Mouse (Mus musculus) hindlimb bud, embryonic 11.5 days (tissue): Measurements from ENCODE around the gene Xpo1.
"Not testable (repeated sequence)": the region's sequence is repeated elsewhere in the genome, so short reads cannot be mapped to it uniquely, and the experiment has no call there.

ENCODE experiments used
- DNase-seq: peaks from one replicate; pipeline ENCODE4 v3.0.0-alpha.2; 2012; ENCODE audit warnings: low read depth, low spot score; ENCODE audit errors: extremely low spot score

The Xpo1 gene

DNA sequence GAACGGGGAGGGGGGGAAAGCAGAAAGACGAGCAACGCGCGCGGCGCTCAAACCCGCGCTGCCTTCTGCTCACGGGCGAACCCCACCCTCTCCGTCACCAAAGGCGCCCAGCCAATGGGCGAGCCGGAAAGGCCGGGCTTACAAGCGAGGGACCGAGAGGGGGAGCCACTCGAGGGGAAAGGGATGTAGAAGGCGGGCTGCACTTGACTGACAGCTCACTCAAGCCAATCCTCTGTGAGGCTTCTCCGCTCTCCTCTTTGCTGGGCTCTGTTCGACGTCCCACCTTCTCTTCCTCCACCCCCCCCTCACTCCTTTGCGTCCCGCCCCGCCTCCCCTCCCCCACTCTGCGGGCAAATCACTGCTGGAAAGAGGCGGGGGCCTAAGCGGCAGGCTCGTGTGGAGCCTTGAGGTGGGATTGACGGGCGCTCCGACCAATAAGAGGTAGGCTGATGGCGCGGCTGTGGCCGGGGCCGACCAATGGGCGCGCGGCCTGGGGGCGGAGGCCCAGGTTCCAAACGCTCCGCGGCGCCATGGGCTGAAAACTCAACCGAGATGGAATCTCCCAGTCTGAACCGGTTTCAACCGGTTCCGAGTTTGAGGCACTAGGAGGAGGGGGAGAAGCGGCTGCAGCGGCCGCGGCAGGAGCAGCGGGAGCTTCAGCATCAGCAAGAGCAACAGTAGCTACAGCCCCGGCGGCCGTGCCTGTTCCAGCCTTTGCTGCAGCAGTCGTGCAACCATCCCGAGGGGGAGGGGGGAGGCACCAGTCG, at the start of gene Xpo1:
Gene Xpo1, plus strand, starts transcription at position 615 of the 767 bp plus-strand sequence.
- peak; percentile 100 for DNase-seq

DNA sequence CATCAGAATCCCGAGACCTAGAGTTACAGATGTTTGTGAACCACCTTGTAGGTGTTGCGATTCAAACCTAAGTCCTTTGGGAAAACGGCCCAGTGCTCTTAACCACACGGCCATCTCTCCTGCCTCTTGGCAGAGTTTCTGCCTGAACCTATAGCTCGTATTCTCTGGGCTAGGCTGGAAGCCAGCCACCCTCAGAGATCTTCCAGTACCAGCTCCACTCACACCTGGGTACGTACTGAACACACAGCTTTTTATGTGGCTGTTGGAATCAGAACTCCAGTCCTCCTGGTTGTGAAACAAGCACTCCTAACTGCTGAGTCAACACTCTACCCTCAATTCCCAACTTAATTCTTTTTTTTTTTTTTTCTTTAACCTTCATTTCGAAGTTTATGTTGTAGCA, 46.1 kb upstream of the Xpo1 start:
- no peak for DNase-seq

- peak; percentile 10 for DNase-seq
Observed at GRCm38 (mm10) chr11:23210590-23211510, 45.0 kb upstream of the Xpo1 start.

GRCm38 (mm10) chr11:23217430-23217829, 38.4 kb upstream of the Xpo1 start:
- no peak for DNase-seq

DNA sequence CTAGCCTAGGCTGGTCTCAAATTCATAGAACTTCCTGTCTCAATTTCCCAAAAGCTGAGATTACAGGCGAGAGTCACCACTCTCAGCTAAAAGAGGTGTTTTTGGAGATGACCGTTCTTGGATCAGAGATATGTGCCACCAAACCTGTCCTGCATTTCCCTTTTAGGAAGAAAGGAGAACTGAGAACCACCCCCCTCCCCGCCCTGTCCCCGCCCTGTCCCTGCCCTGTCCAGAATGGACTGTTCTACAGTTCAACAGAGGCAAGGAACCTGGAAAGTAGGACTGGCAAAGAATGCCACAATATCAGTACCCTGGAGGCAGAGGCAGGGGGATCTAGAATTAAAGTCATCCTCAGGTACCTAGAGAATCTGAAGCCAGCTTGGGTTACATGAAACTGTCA, 19.8 kb upstream of the Xpo1 start:
- no peak for DNase-seq

GRCm38 (mm10) chr11:23253931-23254330, 1.9 kb upstream of the Xpo1 start:
- DNase-seq: no peak

DNA sequence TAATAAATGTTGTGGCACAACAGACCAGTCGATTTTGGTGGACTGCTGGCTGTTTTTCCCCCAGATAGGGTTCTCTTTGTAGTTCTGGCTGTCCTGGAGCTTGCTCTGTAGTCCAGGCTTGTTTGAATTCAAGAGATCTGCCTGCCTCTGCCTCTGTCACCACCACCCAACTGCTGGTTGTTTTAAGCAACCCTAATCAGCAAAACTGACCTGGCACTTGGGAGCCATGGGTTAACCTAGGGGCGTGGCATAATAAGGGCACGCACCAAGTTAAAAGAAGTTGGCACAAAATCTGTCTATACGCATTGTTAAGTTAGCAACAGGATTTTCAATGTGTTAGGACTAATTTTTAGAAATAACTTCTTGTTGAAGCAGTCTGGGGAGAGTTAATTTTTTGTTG, 1.3 kb upstream of the Xpo1 start:
- DNase-seq: no peak

DNA sequence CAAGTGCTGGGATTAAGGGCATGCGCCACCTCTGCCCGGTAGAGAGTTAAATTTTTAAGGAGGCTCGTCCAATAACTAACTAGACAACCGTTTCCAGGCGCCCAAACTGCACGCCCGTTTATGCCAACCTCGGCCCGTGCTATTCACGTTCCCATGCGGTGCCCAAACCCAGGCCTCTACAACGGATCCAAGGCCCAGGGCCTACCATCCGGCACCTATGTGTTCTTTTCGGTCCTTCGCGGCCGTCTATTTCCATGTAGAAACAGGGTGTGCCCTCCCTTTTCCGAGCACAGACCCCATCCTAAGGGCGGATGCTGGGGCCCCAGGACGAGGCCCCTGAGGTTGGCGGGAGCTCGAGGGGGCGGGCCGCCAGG, 801 bp upstream of the Xpo1 start:
- DNase-seq: no peak

DNA sequence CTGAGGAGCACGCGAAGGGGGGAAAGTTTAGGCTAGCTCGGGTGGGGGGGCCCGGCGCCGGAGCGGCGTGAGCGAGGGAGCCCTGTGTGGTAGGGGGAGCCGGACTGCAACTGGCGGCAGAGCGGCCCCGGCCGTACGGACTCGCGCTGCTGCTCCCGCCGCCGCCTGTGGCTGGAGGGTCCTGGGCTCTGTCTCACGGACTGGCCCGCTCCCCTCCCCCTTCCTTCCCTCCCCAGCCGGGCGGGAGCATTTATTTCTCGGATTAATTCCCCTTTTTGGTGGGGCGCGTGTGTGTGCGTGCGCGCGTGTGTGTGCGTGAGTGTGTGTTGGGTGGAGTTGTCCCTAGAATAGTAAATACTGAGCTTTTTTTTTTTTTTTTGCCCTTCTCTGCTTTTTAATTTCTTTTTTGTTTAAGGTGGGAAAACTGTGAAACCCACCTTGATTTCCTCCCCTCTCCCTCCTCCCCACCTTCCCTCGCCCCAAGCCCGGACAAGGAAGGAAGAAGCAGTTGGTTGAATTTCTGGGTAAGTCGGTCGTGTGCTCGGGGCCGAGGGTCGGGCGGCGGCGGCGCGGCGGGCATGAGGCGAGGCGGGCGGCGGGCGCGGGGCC, 457 bp downstream of the Xpo1 start:
- no peak for DNase-seq

- no peak for DNase-seq
Observed at GRCm38 (mm10) chr11:23256803-23257704, 1.2 kb downstream of the Xpo1 start.

DNA sequence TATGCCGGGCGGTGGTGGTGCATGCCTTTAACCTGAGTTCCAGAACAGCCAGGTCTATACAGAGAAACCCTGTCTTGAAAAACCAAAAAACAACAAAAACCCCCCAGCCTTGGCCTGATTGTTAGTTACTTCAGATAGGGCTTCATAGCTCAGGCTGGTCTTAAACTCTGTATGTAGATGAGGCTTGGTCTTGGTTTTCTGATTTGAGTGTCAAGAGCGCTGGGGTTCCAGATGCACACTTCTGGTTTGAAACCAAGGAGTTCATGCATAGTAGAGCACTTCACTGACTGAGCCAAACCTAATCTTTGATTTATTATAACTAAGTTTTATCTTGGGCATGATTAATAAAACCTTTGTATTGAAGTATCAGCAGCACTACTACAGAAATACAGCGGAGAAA, 3.2 kb downstream of the Xpo1 start:
- no peak for DNase-seq

DNA sequence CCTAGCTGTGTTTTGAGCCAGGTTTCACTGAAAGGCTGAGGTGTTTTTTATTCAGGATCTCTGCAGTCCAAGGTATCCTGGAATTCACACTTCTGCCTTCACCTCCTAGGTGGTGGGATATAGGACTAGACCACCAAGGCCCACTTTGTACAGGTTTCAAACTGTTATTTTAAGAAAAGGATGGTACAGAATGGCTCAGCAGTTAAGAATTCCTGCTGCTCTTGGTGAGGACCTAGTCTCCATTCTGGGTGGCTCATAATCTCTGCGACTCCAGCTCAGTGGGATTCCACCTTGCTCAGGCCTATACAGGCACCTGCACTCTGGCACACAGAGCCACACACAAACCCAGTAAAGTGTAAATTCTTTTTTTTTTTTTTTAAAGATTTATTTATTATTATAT, 3.6 kb downstream of the Xpo1 start:
- no peak for DNase-seq

DNA sequence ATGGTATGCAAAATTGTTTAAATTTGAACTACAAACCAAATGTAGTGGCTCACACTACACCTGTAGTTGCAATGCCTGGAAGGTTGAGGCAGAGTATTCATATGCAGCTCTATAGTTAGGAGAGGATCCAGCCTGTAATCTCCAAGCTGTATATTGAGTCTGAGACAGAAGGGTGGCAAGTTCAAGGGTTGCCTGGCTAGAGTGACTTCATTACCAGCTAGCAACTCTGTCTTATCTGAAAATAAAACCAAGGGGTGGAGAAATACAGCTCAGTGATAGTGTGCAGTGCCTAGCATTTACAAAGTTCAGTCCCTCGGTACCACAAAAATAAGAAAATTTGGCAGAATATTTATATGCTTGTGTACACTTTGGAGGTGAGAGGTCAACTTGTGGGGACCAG, 4.3 kb downstream of the Xpo1 start:
- DNase-seq: no peak

- no peak for DNase-seq
Observed at GRCm38 (mm10) chr11:23261490-23261889, 5.6 kb downstream of the Xpo1 start.

DNA sequence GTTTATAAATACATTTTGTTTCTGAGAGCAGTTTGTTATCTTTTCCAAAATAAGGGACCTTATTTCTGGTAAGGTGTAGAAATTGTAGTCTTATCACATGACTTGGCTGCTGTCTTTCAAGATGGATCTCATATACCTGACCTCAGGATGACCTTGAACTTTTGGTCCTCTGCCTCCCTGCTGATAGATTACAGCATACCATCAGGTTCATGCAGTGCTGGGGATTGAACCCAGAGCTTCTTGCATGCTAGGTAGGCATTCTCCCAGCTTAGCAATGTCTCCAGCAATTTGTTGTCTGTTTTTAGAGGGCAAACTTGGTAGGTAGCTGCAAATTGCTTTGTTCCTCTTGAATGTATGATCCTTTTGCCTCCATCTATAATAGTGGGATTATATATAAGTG, 9.1 kb downstream of the Xpo1 start:
- DNase-seq: no peak

GRCm38 (mm10) chr11:23271770-23272724, 16.2 kb downstream of the Xpo1 start:
- no peak for DNase-seq

GRCm38 (mm10) chr11:23275780-23276179, 19.9 kb downstream of the Xpo1 start:
- no peak for DNase-seq

GRCm38 (mm10) chr11:23284469-23284868, 28.6 kb downstream of the Xpo1 start:
- DNase-seq: no peak

DNA sequence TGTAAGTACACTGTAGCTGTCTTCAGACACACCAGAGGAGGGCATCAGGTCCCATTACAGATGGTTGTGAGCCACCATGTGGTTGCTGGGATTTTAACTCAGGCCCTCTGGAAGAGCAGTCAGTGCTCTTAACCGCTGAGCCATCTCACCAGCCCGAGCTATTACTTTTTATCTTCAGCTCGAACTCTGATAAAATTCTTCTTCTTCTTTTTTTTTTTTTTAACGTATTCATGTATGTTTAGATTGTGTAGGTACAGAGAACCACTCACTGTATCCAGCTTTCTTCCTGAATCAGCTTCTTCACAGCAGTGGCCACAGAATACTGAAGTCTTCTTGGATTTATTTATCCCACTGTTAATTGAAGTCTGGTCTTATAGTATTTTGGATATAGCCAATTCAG, 33.0 kb downstream of the Xpo1 start:
- DNase-seq: not testable (repeated sequence)

DNA sequence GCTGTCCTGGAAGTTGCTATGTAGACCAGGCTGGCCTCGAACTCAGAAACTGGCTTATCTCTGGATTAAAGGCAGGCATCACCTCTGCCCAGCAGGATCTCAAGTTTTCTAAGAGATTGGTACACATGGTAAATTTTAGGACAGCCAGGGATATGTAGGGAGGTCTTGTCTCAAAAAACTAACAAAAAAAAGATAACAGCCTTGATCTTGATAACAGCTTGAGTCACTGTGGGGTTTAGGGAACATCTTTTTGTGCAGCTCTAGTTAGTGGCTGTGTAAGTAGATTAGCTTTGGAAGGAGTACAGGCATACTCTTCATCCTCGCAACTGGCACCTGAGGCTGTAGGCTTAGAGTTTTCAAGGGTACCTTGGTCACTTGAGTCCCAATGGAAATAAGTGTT, 41.5 kb downstream of the Xpo1 start:
- no peak for DNase-seq
